Mouse (Mus musculus) left cerebral cortex, adult 18-20 months (tissue): Measurements from ENCODE around the gene Tcp11. TPM values are rescaled to one million over a fixed set of nuclear protein-coding genes. Genes with fewer than 3 reads are reported as not detected.

Experiments
- total RNA-seq, 2 experiments: library from RNA; stranded (reverse); gene quantifications; 2 replicates each; pipeline ENCODE4 v1.2.3; 2021

Gene Tcp11
- total RNA-seq, 2 experiments from 2014 or later, result 0.68 to 1.1 TPM

Other genes with a start within 250 kb of the Tcp11 start
- gene Snrpc, start 242.5 kb downstream of the Tcp11 start, total RNA-seq, result 10 to 100 TPM; 43.5 to 44.7 TPM
- 10 to 100 TPM; 21.3 to 23.3 TPM for gene Uhrf1bp1, start 224.2 kb downstream of the Tcp11 start, total RNA-seq
- gene Anks1, start 171.3 kb downstream of the Tcp11 start, total RNA-seq, result 10 to 100 TPM; 39.5 to 44.5 TPM
- gene Taf11, start 170.8 kb downstream of the Tcp11 start, total RNA-seq, result 10 to 100 TPM; 47.6 to 49.3 TPM
- gene Scube3, start 61.5 kb upstream of the Tcp11 start, total RNA-seq, result 1 to 10 TPM; 2.8 to 2.9 TPM
- 100 to 1,000 TPM; 111 to 116 TPM for gene Zfp523, start 96.5 kb upstream of the Tcp11 start, total RNA-seq
- gene Def6, start 127.1 kb upstream of the Tcp11 start, total RNA-seq, result 1 to 10 TPM; 3.1 to 4.1 TPM
- gene Ppard, start 152.1 kb upstream of the Tcp11 start, total RNA-seq, result 10 to 100 TPM; 27.9 to 28.6 TPM
- gene Fance, start 232.9 kb upstream of the Tcp11 start, total RNA-seq, result 10 to 100 TPM; 25.4 to 25.5 TPM
- 100 to 1,000 TPM; 322 to 334 TPM for gene Rpl10a, start 247.8 kb upstream of the Tcp11 start, total RNA-seq